Mouse (Mus musculus): ENCODE results near the gene Zfp697.
"Not testable (repeated sequence)": the region's sequence is repeated elsewhere in the genome, so short reads cannot be mapped to it uniquely, and the experiment has no call there.

DNA sequence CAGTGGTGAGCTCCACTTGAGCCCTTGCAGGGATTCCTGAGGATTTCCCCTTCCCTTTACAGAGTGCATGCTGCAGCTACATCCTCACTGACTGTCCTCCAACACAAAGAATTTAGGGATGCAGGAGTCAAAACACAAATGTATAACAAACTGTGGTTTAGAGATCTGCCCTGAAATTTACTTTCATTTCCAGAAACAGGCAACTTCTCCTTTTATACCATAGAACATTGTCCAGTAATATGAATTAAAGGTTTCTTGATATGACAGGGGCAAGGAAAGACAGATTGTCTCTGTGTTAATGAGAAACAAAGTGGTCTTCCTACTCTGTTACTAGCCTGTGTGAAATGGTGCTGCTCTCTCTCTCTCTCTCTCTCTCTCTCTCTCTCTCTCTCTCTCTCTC is 115.1 kb downstream of the Zfp697 start:
- TF ChIP-seq GATA1, TAL1 (IDR thresholded peaks at IDR 0.05; ENCODE audit: low read length): not testable (repeated sequence)

All from erythroblast, embryonic 14.5 days (primary cell).